1 mouse cellular context compared by ENCODE assay signal in genomic region chr2:121441800-121442199, GRCm38 (mm10).
TF ChIP-seq lines count a peak whose summit lies in the region.

No protein-coding gene starts in this region.

TF ChIP-seq in CH12.LX, 34 proteins besides CTCF, POLR2A, EP300 and RAD21 (continued from another document):
- TF ChIP-seq MAX (IDR thresholded peaks at IDR 0.05; ENCODE audit: low read length) (no peak), MEF2A (IDR thresholded peaks at IDR 0.05; ENCODE audit: borderline replicate concordance, low read depth, low read length) (peak; percentile 62; the same call in 1 of the 2 replicates), KAT2A (IDR thresholded peaks at IDR 0.05; ENCODE audit: insufficient replicate concordance, low read length) (peak; percentile 88), E2F4 (IDR thresholded peaks at IDR 0.05; ENCODE audit: insufficient replicate concordance, low read depth, low read length) (no peak), ZNF384 (IDR thresholded peaks at IDR 0.05; ENCODE audit: low read depth, low read length) (no peak), ETS1 (conservative IDR thresholded peaks at IDR 0.05; ENCODE audit: low read depth, low read length) (peak; percentile 83), USF1 (IDR thresholded peaks at IDR 0.05; ENCODE audit: low read depth, low read length) (no peak), NRF1 (IDR thresholded peaks at IDR 0.05; ENCODE audit: low read depth, low read length) (no peak), MAZ (IDR thresholded peaks at IDR 0.05; ENCODE audit: low read depth, low read length) (peak; percentile 78), TCF12 (IDR thresholded peaks at IDR 0.05; ENCODE audit: low read depth, low read length) (peak; percentile 98), SMC3 (IDR thresholded peaks at IDR 0.05; ENCODE audit: low read depth, low read length) (no peak), MAFK (IDR thresholded peaks at IDR 0.05; ENCODE audit: insufficient replicate concordance, low read length) (peak; percentile 85), BHLHE40 (IDR thresholded peaks at IDR 0.05; ENCODE audit: low read depth, low read length) (peak; percentile 78), JUN (IDR thresholded peaks at IDR 0.05; ENCODE audit: insufficient read depth, low read depth, low read length) (no peak; the same call in 1 of the 2 replicates)
